Mouse (Mus musculus): ENCODE data around the gene Saa4.
"Not testable (repeated sequence)": the region's sequence is repeated elsewhere in the genome, so short reads cannot be mapped to it uniquely, and the experiment has no call there.

Gene Saa4

GRCm38 (mm10) chr7:46732458-46732857 lies at the start of gene Saa4:
Gene Saa4, minus strand, starts transcription at chr7:46732603.
- in situ Hi-C loops (cut with MboI, MseI) = no loop called here

DNA sequence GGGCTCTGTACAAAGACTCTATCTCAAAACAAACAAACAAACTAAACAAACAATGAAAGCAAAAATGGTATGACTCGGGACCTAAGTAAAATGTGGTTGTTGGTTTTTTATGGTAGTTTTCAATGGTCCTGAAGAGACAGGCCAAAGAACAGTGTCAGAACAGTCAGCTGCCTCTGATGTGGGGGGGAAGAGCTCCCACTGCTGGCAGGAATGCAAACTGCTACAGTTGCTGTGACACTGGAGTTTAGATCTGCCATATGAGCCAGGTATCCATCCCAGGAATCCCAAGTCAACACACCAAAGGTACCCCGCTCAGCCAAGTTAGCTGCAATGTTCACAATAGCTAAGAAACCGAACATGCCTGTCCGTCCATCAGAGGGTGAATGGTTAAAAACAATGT lies 38.3 kb upstream of the Saa4 start:
- in situ Hi-C loops (cut with MboI, MseI) = no loop called here

DNA sequence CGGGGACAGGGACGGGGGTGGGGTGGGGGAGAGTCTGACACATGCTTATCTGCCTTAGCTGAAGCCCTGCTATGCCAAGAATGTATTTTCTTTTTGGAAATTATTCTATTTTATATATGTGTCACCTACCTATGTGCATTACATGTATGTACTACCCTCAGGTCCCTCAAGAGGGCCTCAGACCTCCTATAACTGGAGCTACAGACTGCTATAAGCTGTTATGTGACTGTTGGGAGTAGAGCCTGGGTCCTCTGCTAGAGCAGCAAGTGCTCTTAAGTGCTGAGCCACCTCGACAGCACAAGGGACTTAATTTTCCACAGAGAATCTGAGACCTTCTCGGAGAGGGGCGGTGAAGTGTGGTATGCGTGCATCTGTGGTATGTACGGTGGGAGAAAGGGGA lies 36.0 kb upstream of the Saa4 start:
- in situ Hi-C loops (cut with MboI, MseI) = no loop called here

DNA sequence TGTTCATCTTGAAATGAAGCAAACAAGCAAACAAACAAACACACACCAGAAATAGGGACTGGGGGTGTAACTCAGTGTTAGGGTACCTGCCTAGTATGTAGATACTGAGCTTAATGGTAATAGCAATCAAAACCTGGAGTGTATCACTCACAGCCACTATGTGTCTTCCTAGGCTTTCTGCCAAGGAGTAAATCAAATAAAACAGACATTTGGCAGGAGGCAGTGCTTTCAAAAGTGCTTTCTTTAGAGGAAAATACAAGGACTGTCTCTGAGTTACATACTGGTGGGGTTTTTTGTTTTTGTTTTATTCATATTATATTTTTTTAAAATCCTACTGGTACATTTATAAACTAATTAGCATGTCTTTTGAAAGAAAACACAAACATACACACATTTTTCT lies 35.0 kb upstream of the Saa4 start:
- in situ Hi-C loops (cut with MboI, MseI) = no loop called here

GRCm38 (mm10) chr7:46764672-46765071 lies 32.3 kb upstream of the Saa4 start:
- in situ Hi-C loops (cut with MboI, MseI) = no loop called here

- in situ Hi-C loops (cut with MboI, MseI) = no loop called here
Measured at GRCm38 (mm10) chr7:46762601-46763000, 30.2 kb upstream of the Saa4 start.

DNA sequence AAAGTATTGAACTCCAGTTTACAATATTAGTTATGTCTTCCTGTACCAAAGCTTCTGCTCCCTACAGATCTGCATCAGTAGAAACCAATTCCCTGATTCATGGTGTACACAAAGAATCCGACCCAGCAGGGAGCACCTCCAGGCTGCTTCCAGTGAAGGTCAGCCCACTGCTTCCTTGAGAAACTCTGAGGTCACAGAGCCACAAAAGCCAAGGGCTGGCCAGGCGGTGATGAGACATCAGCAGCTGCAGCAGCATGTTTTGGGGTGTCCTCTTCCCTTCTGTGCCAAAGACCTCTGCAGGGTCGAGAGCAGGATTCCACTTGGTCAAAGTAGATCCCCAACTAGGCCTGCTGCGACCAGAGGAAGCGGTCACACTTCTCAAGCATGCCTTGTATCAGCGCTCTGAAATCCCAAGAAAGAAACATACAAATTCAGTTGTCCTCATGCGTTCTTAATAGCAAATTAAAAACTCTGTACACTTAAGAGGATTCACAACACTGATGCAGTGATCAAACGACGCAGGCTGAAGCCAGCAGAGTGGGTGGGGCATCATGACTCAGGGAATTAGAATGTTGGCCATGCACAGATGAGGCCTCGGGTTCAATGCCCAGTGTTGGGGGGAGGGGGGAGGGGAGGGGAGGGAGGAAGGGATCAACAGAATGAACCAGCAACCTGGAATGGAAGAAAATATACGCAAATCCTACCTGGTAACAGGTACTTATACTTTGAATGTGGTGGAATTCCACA lies 28.8 kb upstream of the Saa4 start:
- in situ Hi-C loops (cut with MboI, MseI) = no loop called here

- in situ Hi-C loops (cut with MboI, MseI) = no loop called here
Measured at GRCm38 (mm10) chr7:46751490-46751889, 19.1 kb upstream of the Saa4 start, which contains the start of gene Saa2. Gene Saa2, plus strand, starts transcription at chr7:46751790.

- in situ Hi-C loops (cut with MboI, MseI) = no loop called here
Measured at GRCm38 (mm10) chr7:46748459-46748858, 16.1 kb upstream of the Saa4 start.

DNA sequence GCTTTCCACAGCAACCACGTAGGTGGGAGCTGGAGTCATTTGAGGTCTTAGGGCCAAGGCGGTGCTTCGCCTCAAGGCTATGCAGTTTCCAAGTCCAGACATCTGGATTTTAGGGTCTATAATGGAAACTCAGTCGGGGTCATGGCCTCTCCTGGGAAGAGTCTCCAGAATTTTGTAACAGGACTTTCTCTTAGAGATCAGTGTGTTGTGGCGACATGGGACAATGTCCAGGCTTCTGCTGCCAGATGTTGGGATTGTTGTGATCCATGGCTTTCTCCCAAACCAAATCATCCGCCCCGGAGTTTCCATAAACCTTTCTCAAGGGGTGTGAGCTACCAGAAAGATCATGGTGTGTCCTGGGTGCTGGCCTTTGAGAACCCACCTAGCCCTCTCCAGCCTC lies 14.0 kb upstream of the Saa4 start:
- in situ Hi-C loops (cut with MboI, MseI) = no loop called here

DNA sequence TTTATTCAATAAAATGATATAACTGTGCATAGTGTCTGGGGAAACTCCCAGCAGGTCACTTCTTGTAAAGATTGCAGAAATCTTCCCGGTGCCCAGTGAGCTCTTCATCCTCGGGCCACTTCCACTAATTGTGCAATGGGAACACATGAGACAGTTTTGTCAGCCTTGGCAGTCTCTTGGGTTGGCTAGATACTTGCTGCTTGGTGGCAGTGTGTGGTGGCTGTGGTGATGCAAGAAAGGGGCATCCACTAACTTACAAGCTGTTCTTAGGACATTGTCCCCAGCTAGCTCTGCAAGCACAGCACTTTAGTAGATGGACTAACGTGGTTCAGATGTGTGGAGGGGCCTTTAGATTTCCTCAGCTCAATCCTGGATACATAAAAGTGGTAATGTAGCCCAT lies 13.4 kb upstream of the Saa4 start:
- in situ Hi-C loops (cut with MboI, MseI) = no loop called here

GRCm38 (mm10) chr7:46742880-46743279 lies 10.5 kb upstream of the Saa4 start, which contains the start of gene Saa1:
Gene Saa1, minus strand, starts transcription at chr7:46742980.
- in situ Hi-C loops (cut with MboI, MseI) = not testable (repeated sequence)

GRCm38 (mm10) chr7:46740041-46740440 lies 7.6 kb upstream of the Saa4 start:
- in situ Hi-C loops (cut with MboI, MseI) = not testable (repeated sequence)

- in situ Hi-C loops (cut with MboI, MseI) = no loop called here
Measured at GRCm38 (mm10) chr7:46738561-46739460, 6.4 kb upstream of the Saa4 start.

DNA sequence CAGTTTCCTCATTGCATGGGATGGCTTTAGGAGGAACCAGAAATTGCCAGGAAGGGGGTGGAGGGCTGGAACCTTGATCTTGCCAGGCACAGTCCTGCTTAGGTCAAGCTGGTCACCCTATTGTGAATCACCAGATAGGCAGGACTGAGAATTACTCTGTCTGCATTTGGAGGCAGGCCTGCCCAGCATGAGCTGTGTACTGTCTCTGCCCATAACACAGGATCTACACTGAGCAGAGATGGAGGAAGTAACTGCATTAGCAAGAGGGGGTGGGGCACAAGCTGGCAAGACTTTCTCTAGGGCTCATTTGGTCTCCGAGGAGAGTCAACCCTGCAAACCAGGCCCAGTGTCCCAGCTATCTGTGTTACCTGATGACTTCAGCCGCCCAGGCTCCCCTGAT lies 2.6 kb upstream of the Saa4 start:
- in situ Hi-C loops (cut with MboI, MseI) = no loop called here

DNA sequence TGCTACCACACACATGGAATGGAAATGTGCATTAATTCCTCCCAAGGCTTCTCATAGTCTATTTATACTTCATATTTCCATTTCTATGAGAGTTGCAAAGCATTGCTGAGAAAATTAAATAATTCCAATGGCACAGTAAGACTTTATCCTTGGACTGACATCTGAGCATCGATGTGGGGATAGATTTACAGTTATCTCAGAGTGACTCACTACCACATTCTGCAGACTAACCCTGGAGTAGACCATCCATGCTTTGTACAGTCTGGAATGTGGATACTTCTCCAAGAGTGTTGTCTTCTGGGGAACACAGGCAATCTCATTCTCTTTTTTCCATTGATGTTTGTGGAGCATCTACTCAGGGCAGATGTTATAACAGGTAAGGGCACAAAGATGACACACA lies 4.8 kb downstream of the Saa4 start:
- in situ Hi-C loops (cut with MboI, MseI) = no loop called here

GRCm38 (mm10) chr7:46724396-46724795 lies 8.0 kb downstream of the Saa4 start:
- in situ Hi-C loops (cut with MboI, MseI) = no loop called here

GRCm38 (mm10) chr7:46723849-46724248 lies 8.6 kb downstream of the Saa4 start:
- in situ Hi-C loops (cut with MboI, MseI) = no loop called here

GRCm38 (mm10) chr7:46723354-46723753 lies 9.0 kb downstream of the Saa4 start:
- in situ Hi-C loops (cut with MboI, MseI) = no loop called here

DNA sequence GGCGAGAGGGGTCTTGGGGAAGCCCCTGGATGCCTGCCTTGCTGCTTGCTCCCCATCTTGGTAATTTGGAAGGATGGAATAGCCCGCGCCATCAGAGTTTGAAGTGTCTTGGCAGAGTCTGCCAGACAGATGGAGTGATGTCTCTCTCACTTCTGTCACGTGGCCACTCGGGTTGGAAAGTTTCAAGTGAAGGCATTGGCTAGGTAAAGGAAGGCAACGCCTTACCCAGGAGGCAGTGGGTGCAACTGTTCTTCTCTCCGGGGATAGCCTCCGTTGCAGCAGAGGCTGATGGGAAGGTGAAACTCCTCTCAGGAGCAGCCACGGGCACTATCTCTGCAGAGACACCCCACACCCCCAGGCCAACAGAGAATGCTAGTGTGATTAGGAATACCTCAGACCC lies 11.9 kb downstream of the Saa4 start:
- in situ Hi-C loops (cut with MboI, MseI) = no loop called here

GRCm38 (mm10) chr7:46719526-46719925 lies 12.9 kb downstream of the Saa4 start:
- in situ Hi-C loops (cut with MboI, MseI) = no loop called here

DNA sequence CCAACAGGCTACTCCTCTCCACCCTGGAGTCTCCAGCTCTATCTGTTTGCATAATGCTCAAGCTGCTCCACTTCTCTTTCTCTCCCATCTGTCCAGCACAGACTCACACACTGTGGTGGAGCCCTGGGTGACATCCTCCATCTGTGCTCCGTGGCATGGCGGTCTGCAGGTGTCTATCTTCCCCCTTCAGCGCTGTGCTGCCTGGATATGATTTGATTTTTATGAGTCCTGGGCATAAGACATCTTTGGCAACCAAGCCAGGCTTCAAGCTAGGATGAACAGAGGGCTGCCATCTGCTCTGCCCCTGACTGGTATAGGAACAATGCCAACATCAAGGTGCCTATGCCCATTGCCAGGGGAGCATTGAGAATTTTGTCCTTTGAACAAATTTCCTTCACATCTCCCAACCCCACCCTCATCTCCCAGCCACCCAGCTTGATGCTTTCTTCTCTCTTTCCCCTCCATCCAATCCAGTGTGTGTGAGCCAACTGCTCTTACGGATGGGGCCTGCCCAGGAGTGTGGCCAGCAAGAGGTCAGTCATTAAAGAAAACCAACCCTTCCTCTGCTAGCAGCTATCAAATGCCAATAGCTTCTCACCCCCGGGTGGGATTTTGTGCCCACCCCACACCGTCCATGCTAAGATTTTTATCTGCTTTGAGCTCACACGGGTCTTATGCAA lies 13.7 kb downstream of the Saa4 start:
- in situ Hi-C loops (cut with MboI, MseI) = no loop called here
